Mouse (Mus musculus): ENCODE data around the gene Scn4b.

Scn4b gene

GRCm38 (mm10) chr9:45195468-45195867, 57.3 kb downstream of the Scn4b start:
- DNase-seq, result no peak

- DNase-seq, result no peak
These were observed 58.1 kb downstream of the Scn4b start for GRCm38 (mm10) chr9:45196125-45196830.

- no peak for DNase-seq
These were observed 59.4 kb downstream of the Scn4b start for GRCm38 (mm10) chr9:45197549-45197948.

- DNase-seq, result peak; percentile 55
These were observed 63.2 kb downstream of the Scn4b start for GRCm38 (mm10) chr9:45201319-45201947.

- DNase-seq, result no peak
These were observed 64.0 kb downstream of the Scn4b start for GRCm38 (mm10) chr9:45202021-45202798.

All from lung, postnatal 10 days (tissue).